Mouse (Mus musculus): ENCODE data around the gene Tceal3. TPM values are rescaled to one million over a fixed set of nuclear protein-coding genes. Genes with fewer than 3 reads are reported as not detected.
"Not testable (repeated sequence)": the region's sequence is repeated elsewhere in the genome, so short reads cannot be mapped to it uniquely, and the experiment has no call there.

Tceal3 gene
- polyA plus RNA-seq, 1 experiment from 2014 or later = 1.2 TPM

- Histone ChIP-seq H3K36me3 (ENCODE audit: control insufficient read depth, insufficient read depth, low read length) (no peaks in the 10 kb centered on the region), H3K4me1 (ENCODE audit: control insufficient read depth, insufficient read depth, low read length) (no peaks in the 10 kb centered on the region), H3K27ac (ENCODE audit: low read depth, low read length) (no peak overlapping the region), H3K27me3 (ENCODE audit: control insufficient read depth, insufficient read depth, low read length) (no peaks in the 10 kb centered on the region), H3K4me2 (no peak overlapping the region), H3K9ac (ENCODE audit: low read depth, low read length) (no peak overlapping the region), H3K9me3 (replicated peaks; ENCODE audit: control insufficient read depth, low read length) (no peaks in the 10 kb centered on the region), H3K4me3 (ENCODE audit: low read depth, low read length) (no peak overlapping the region)
- ATAC-seq (replicated peaks; ENCODE audit: insufficient number of reproducible peaks, low FRiP score, low TSS enrichment) = no peak
- 54% methylated on average over 3 of the region's 3 CpGs for WGBS (ENCODE audit: insufficient replicate concordance)
Observed at GRCm38 (mm10) chrX:136680989-136681388, 90.3 kb downstream of the Tceal3 start.

GRCm38 (mm10) chrX:136691606-136692293 is 101.1 kb downstream of the Tceal3 start:
- H3K27ac ChIP-seq (ENCODE audit: low read depth, low read length); H3K27me3 ChIP-seq (ENCODE audit: control insufficient read depth, insufficient read depth, low read length); H3K9ac ChIP-seq (ENCODE audit: low read depth, low read length); H3K4me2 ChIP-seq; H3K4me3 ChIP-seq (ENCODE audit: low read depth, low read length); H3K36me3 ChIP-seq (ENCODE audit: control insufficient read depth, insufficient read depth, low read length); ATAC-seq (replicated peaks; ENCODE audit: insufficient number of reproducible peaks, low FRiP score, low TSS enrichment); H3K4me1 ChIP-seq (ENCODE audit: control insufficient read depth, insufficient read depth, low read length); H3K9me3 ChIP-seq (replicated peaks; ENCODE audit: control insufficient read depth, low read length): not testable (repeated sequence)
- 57% methylated on average over 3 of the region's 3 CpGs for WGBS (ENCODE audit: insufficient replicate concordance)

GRCm38 (mm10) chrX:136692294-136692675 is 101.6 kb downstream of the Tceal3 start:
- Histone ChIP-seq H3K9ac (ENCODE audit: low read depth, low read length) (no peak overlapping the region), H3K4me3 (ENCODE audit: low read depth, low read length) (no peak overlapping the region), H3K36me3 (ENCODE audit: control insufficient read depth, insufficient read depth, low read length) (no peaks in the 10 kb centered on the region), H3K4me2 (no peak overlapping the region), H3K27ac (ENCODE audit: low read depth, low read length) (no peak overlapping the region), H3K27me3 (ENCODE audit: control insufficient read depth, insufficient read depth, low read length) (no peaks in the 10 kb centered on the region), H3K9me3 (replicated peaks; ENCODE audit: control insufficient read depth, low read length) (no peaks in the 10 kb centered on the region), H3K4me1 (ENCODE audit: control insufficient read depth, insufficient read depth, low read length) (no peaks in the 10 kb centered on the region)
- no peak for ATAC-seq (replicated peaks; ENCODE audit: insufficient number of reproducible peaks, low FRiP score, low TSS enrichment)
- 79% methylated on average over 4 of the region's 4 CpGs for WGBS (ENCODE audit: insufficient replicate concordance)

GRCm38 (mm10) chrX:136693196-136693595 is 102.6 kb downstream of the Tceal3 start:
- Histone ChIP-seq H3K4me1 (ENCODE audit: control insufficient read depth, insufficient read depth, low read length) (no peaks in the 10 kb centered on the region), H3K27me3 (ENCODE audit: control insufficient read depth, insufficient read depth, low read length) (no peaks in the 10 kb centered on the region), H3K36me3 (ENCODE audit: control insufficient read depth, insufficient read depth, low read length) (no peaks in the 10 kb centered on the region), H3K9ac (ENCODE audit: low read depth, low read length) (no peak overlapping the region), H3K27ac (ENCODE audit: low read depth, low read length) (no peak overlapping the region), H3K4me2 (no peak overlapping the region), H3K4me3 (ENCODE audit: low read depth, low read length) (no peak overlapping the region), H3K9me3 (replicated peaks; ENCODE audit: control insufficient read depth, low read length) (no peaks in the 10 kb centered on the region)
- no peak for ATAC-seq (replicated peaks; ENCODE audit: insufficient number of reproducible peaks, low FRiP score, low TSS enrichment)
- 78% methylated on average over 5 of the region's 5 CpGs for WGBS (ENCODE audit: insufficient replicate concordance)

GRCm38 (mm10) chrX:136707446-136708167 is 117.0 kb downstream of the Tceal3 start, which contains the start of gene Tceal1:
Gene Tceal1 (plus strand): TSS chrX:136707982.
- H3K9me3 ChIP-seq (replicated peaks; ENCODE audit: control insufficient read depth, low read length) = no peaks in the 10 kb centered on the region
- 16% methylated on average over 15 of the region's 15 CpGs for WGBS (ENCODE audit: insufficient replicate concordance)
- H3K27ac ChIP-seq (ENCODE audit: low read depth, low read length) = peak within 1 kb of the TSS; percentile 75
- H3K9ac ChIP-seq (ENCODE audit: low read depth, low read length) = peak within 1 kb of the TSS; percentile 77
- H3K36me3 ChIP-seq (ENCODE audit: control insufficient read depth, insufficient read depth, low read length) = no peaks in the 10 kb centered on the region
- ATAC-seq (replicated peaks; ENCODE audit: insufficient number of reproducible peaks, low FRiP score, low TSS enrichment) = peak; percentile 84; the same call in 1 of the 2 replicates
- no peaks in the 10 kb centered on the region for H3K27me3 ChIP-seq (ENCODE audit: control insufficient read depth, insufficient read depth, low read length)
- H3K4me1 ChIP-seq (ENCODE audit: control insufficient read depth, insufficient read depth, low read length) = no peaks in the 10 kb centered on the region
- H3K4me3 ChIP-seq (ENCODE audit: low read depth, low read length) = peak within 1 kb of the TSS; percentile 52
- peak within 1 kb of the TSS; percentile 65 for H3K4me2 ChIP-seq

GRCm38 (mm10) chrX:136708168-136708681 is 117.6 kb downstream of the Tceal3 start:
- Histone ChIP-seq H3K9me3 (replicated peaks; ENCODE audit: control insufficient read depth, low read length) (no peaks in the 10 kb centered on the region), H3K4me1 (ENCODE audit: control insufficient read depth, insufficient read depth, low read length) (no peaks in the 10 kb centered on the region), H3K36me3 (ENCODE audit: control insufficient read depth, insufficient read depth, low read length) (no peaks in the 10 kb centered on the region), H3K4me3 (ENCODE audit: low read depth, low read length) (peak overlapping the region; percentile 52), H3K27ac (ENCODE audit: low read depth, low read length) (peak overlapping the region; percentile 75), H3K27me3 (ENCODE audit: control insufficient read depth, insufficient read depth, low read length) (no peaks in the 10 kb centered on the region), H3K9ac (ENCODE audit: low read depth, low read length) (peak overlapping the region; percentile 77), H3K4me2 (peak overlapping the region; percentile 65)
- peak; percentile 84 for ATAC-seq (replicated peaks; ENCODE audit: insufficient number of reproducible peaks, low FRiP score, low TSS enrichment)
- WGBS (ENCODE audit: insufficient replicate concordance) = 15% methylated on average over 18 of the region's 18 CpGs

GRCm38 (mm10) chrX:136708782-136709181 is 118.1 kb downstream of the Tceal3 start:
- 25% methylated on average over 14 of the region's 14 CpGs for WGBS (ENCODE audit: insufficient replicate concordance)
- H3K27ac ChIP-seq (ENCODE audit: low read depth, low read length) = no peak overlapping the region

GRCm38 (mm10) chrX:136714742-136715474 is 124.3 kb downstream of the Tceal3 start:
- not testable (repeated sequence) for ATAC-seq (replicated peaks; ENCODE audit: insufficient number of reproducible peaks, low FRiP score, low TSS enrichment)
- WGBS (ENCODE audit: insufficient replicate concordance) = 72% methylated on average over 3 of the region's 3 CpGs

More at GRCm38 (mm10) chrX:136708782-136709181, 118.1 kb downstream of the Tceal3 start:
- Histone ChIP-seq H3K36me3 (ENCODE audit: control insufficient read depth, insufficient read depth, low read length) (no peaks in the 10 kb centered on the region), H3K4me3 (ENCODE audit: low read depth, low read length) (peak overlapping the region; percentile 52), H3K4me1 (ENCODE audit: control insufficient read depth, insufficient read depth, low read length) (no peaks in the 10 kb centered on the region), H3K9ac (ENCODE audit: low read depth, low read length) (peak overlapping the region; percentile 77), H3K27me3 (ENCODE audit: control insufficient read depth, insufficient read depth, low read length) (no peaks in the 10 kb centered on the region), H3K9me3 (replicated peaks; ENCODE audit: control insufficient read depth, low read length) (no peaks in the 10 kb centered on the region), H3K4me2 (peak overlapping the region; percentile 65)
- no peak for ATAC-seq (replicated peaks; ENCODE audit: insufficient number of reproducible peaks, low FRiP score, low TSS enrichment)

More at GRCm38 (mm10) chrX:136714742-136715474, 124.3 kb downstream of the Tceal3 start:
- not testable (repeated sequence) for H3K4me1 ChIP-seq (ENCODE audit: control insufficient read depth, insufficient read depth, low read length); H3K9me3 ChIP-seq (replicated peaks; ENCODE audit: control insufficient read depth, low read length); H3K4me2 ChIP-seq; H3K27me3 ChIP-seq (ENCODE audit: control insufficient read depth, insufficient read depth, low read length); H3K27ac ChIP-seq (ENCODE audit: low read depth, low read length); H3K4me3 ChIP-seq (ENCODE audit: low read depth, low read length); H3K9ac ChIP-seq (ENCODE audit: low read depth, low read length); H3K36me3 ChIP-seq (ENCODE audit: control insufficient read depth, insufficient read depth, low read length)
